8 mouse cellular contexts compared by ENCODE assay signal in genomic region chr3:87794922-87795325, GRCm38 (mm10). TPM values are rescaled to one million over a fixed set of nuclear protein-coding genes. Genes with fewer than 3 reads are reported as not detected.
A peak's percentile ranks its signal among the peaks of the same experiment; 100 is the strongest.
DNase-seq lines count a peak whose midpoint lies in the region; ATAC-seq lines count a peak whose summit lies in the region.

TSS of gene Ntrk1 (minus strand) at chr3:87795162.

- ATAC-seq in kidney, embryonic 14.5 days (ENCODE audit: low FRiP score, low TSS enrichment), result 0 out of 2 replicates have a peak, but pooled peaks have one; percentile 26
- peak; percentile 61 for ATAC-seq in intestine, embryonic 16.5 days
- ATAC-seq in erythroid progenitor cell, adult 5-6 weeks (replicated peaks; ENCODE audit: low FRiP score, poor library complexity, severe bottlenecking), result no peak

- H3K27ac ChIP-seq in kidney, embryonic 14.5 days (ENCODE audit: low read depth, low read length), result no peak within 1 kb of the TSS
- H3K27ac ChIP-seq in intestine, embryonic 16.5 days (ENCODE audit: low read length), result no peak within 1 kb of the TSS

- H3K9ac ChIP-seq in kidney, embryonic 14.5 days (ENCODE audit: low read depth, low read length), result peak within 1 kb of the TSS; percentile 40
- 0 out of 2 replicates have a peak within 1 kb of the TSS, but pooled peaks have one; percentile 25 for H3K9ac ChIP-seq in intestine, embryonic 16.5 days (ENCODE audit: low read depth, low read length)

- H3K4me1 ChIP-seq in kidney, embryonic 14.5 days (ENCODE audit: control insufficient read depth, insufficient read depth, low read length), result peaks cover 20% of the 10 kb centered on the region
- H3K4me1 ChIP-seq in intestine, embryonic 16.5 days (ENCODE audit: control insufficient read depth, insufficient read depth, low read length), result peaks cover 21% of the 10 kb centered on the region

- H3K9me3 ChIP-seq in kidney, embryonic 14.5 days (ENCODE audit: control insufficient read depth, low read length), result no peaks in the 10 kb centered on the region
- H3K9me3 ChIP-seq in intestine, embryonic 16.5 days (ENCODE audit: control insufficient read depth, low read length), result no peaks in the 10 kb centered on the region

- H3K36me3 ChIP-seq in kidney, embryonic 14.5 days (ENCODE audit: control insufficient read depth, insufficient read depth, low read length), result no peaks in the 10 kb centered on the region
- H3K36me3 ChIP-seq in intestine, embryonic 16.5 days (ENCODE audit: control insufficient read depth, insufficient read depth, low read length), result no peaks in the 10 kb centered on the region

- DNase-seq in kidney, adult 11 months, result no peak
- DNase-seq in embryo, embryonic 11 days, result peak; percentile 73
- peak; percentile 16 for DNase-seq in naive thymus-derived CD4-positive, alpha-beta T cell, adult 2 months (ENCODE audit: low read depth)
- DNase-seq in frontal cortex, postnatal 25 days (ENCODE audit: low spot score in 2 of 2), result no peak
- no peak for DNase-seq in right cerebral cortex, postnatal 4 days

- WGBS in kidney, embryonic 14.5 days, result under 1% methylated on average over 39 of the region's 47 CpGs
- WGBS in intestine, embryonic 16.5 days, result under 1% methylated on average over 38 of the region's 47 CpGs

- H3K4me3 ChIP-seq in kidney, embryonic 14.5 days (ENCODE audit: low read length), result peak within 1 kb of the TSS; percentile 33
- H3K4me3 ChIP-seq in intestine, embryonic 16.5 days (ENCODE audit: low read length), result peak within 1 kb of the TSS; percentile 35

- peak within 1 kb of the TSS; percentile 48 for H3K4me2 ChIP-seq in kidney, embryonic 14.5 days (replicated peaks; ENCODE audit: low read depth, low read length)
- peak within 1 kb of the TSS; percentile 55 for H3K4me2 ChIP-seq in intestine, embryonic 16.5 days (ENCODE audit: low read depth, low read length)

- H3K27me3 ChIP-seq in kidney, embryonic 14.5 days (ENCODE audit: control insufficient read depth, insufficient read depth, low read length), result peaks cover 83% of the 10 kb centered on the region
- peaks cover 78% of the 10 kb centered on the region for H3K27me3 ChIP-seq in intestine, embryonic 16.5 days (replicated peaks; ENCODE audit: control insufficient read depth, insufficient read depth, low read length)

RNA-seq across cellular contexts. Expression of gene Ntrk1, which starts in this region (rescaled TPM):
- polyA plus RNA-seq in kidney, embryonic 14.5 days (2014; fragmentation: Nextera tagmentation; extraction: Ambion mirVana), result 5.3 and 5.4 TPM in 2 replicates
- polyA plus RNA-seq in intestine, embryonic 16.5 days (2015; fragmentation: Nextera tagmentation; extraction: Ambion mirVana), result 1.4 and 1.6 TPM in 2 replicates
- not detected in 2 replicates for total RNA-seq in erythroid progenitor cell, adult 5-6 weeks (2015; ENCODE audit: low replicate concordance)
- total RNA-seq in erythroid progenitor cell, adult 5-6 weeks (2017; ENCODE audit: low replicate concordance), result not detected in 2 replicates

Comparison
In these comparisons a context has a peak if more than half of its experiments do, and no peak if none do; other contexts are left out.
1. DNase-seq: peak in embryo, embryonic 11 days (single experiment) and naive thymus-derived CD4-positive, alpha-beta T cell, adult 2 months (single experiment); none in kidney, adult 11 months (single experiment), frontal cortex, postnatal 25 days (0 of 2) and right cerebral cortex, postnatal 4 days (single experiment).